Mouse (Mus musculus): ENCODE results near the gene B4galt2. TPM values are rescaled to one million over a fixed set of nuclear protein-coding genes. Genes with fewer than 3 reads are reported as not detected.

B4galt2 gene
- polyA plus RNA-seq, 1 experiment from 2014 or later: 13.8 TPM

DNA sequence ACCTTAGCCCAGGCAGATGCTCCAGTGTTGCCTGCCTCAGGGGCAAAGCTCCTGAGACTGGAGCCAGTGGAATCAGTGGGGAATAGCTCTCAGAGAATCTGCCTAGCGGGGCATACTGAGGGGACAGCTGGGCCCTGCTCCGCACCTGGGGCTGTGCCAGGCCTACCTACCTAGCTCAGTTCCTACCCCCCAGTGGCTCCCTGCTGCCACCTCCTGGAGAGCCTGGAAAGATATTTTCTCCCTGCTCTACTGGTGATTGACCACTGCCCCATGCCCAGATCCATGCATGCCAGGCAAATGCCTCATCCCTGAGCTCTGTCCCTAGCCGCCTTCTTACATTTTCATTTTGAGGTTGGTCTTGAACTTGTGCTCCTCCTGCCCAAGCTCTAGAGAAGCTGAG lies 24.5 kb downstream of the B4galt2 start:
- H3K4me3 ChIP-seq (ENCODE audit: low read depth, low read length): no peak overlapping the region
- no peak overlapping the region for H3K4me2 ChIP-seq
- H3K27ac ChIP-seq (ENCODE audit: low read depth, low read length): no peak overlapping the region
- H3K9me3 ChIP-seq (replicated peaks; ENCODE audit: control insufficient read depth, low read length): no peaks in the 10 kb centered on the region
- H3K4me1 ChIP-seq (ENCODE audit: control insufficient read depth, insufficient read depth, low read length): 0 out of 2 replicates have a peak, but pooled peaks cover 7% of the 10 kb centered on the region
- no peaks in the 10 kb centered on the region for H3K36me3 ChIP-seq (ENCODE audit: control insufficient read depth, insufficient read depth, low read length)
- 66% methylated on average over 3 of the region's 3 CpGs for WGBS (ENCODE audit: insufficient replicate concordance)
- H3K27me3 ChIP-seq (ENCODE audit: control insufficient read depth, insufficient read depth, low read length): no peaks in the 10 kb centered on the region; the same call in 1 of the 2 replicates
- no peak overlapping the region for H3K9ac ChIP-seq (ENCODE audit: low read depth, low read length)
- no peak for ATAC-seq (replicated peaks; ENCODE audit: insufficient number of reproducible peaks, low FRiP score, low TSS enrichment)

DNA sequence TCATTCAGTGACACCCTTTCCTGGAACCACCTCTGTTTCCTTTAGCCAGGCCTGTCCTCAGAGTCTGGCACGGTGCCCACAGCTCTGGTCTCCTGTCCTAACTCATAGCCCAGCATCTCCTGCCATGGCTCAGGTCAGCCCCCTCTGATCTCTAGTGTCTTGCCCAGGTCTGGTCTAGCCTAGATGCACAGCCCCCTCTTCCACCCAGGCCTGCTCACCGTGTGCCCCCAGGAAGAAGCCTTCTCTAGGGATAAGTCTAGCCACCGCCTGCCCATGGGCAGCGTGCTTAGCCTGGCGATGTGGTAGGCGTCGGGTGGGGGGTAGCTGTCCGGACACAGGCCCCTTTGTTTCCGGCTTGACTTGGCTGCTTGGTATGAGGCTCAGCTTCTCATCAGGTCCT lies 28.1 kb downstream of the B4galt2 start:
- Histone ChIP-seq H3K9me3 (replicated peaks; ENCODE audit: control insufficient read depth, low read length) (no peaks in the 10 kb centered on the region), H3K4me1 (ENCODE audit: control insufficient read depth, insufficient read depth, low read length) (0 out of 2 replicates have a peak, but pooled peaks cover 4% of the 10 kb centered on the region), H3K27me3 (ENCODE audit: control insufficient read depth, insufficient read depth, low read length) (no peaks in the 10 kb centered on the region; the same call in 1 of the 2 replicates), H3K4me2 (no peak overlapping the region), H3K36me3 (ENCODE audit: control insufficient read depth, insufficient read depth, low read length) (no peaks in the 10 kb centered on the region), H3K27ac (ENCODE audit: low read depth, low read length) (no peak overlapping the region), H3K4me3 (ENCODE audit: low read depth, low read length) (no peak overlapping the region), H3K9ac (ENCODE audit: low read depth, low read length) (no peak overlapping the region)
- ATAC-seq (replicated peaks; ENCODE audit: insufficient number of reproducible peaks, low FRiP score, low TSS enrichment): no peak
- 77% methylated on average over 9 of the region's 9 CpGs for WGBS (ENCODE audit: insufficient replicate concordance)

DNA sequence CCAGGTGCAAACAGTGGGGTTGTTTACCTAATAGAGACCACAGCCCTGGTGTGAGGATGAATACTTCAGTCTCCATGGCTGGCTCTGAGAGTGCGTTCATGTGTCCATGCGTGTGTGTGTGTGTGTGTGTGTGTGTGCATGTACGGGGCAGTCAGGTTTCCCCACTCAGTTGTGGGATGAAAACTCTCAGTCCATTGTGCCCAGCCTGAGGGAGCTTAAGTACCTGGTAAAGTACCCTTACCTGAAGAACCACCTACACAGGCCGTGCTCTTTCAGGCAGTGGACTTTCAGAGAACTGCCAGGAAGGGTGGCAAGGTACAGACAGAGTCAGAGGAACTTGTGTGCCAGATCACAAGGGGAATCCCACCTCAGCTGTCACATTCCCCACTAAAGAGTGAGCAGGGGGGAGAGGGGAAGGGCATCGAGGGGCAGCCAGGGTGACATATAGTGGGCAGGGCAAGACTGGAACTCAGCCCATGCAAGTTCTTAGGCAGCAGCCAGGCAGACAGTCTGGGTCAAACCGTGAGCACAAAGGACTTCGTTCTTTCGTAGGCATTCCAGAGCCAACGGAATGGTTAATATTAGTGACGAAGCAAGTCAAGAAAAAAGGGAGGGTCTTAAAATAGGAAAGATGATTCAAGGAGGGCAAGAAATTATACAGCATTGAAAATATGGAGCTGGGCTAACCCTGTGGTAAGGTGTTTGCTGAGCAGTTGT lies 31.0 kb downstream of the B4galt2 start:
- no peak overlapping the region for H3K9ac ChIP-seq (ENCODE audit: low read depth, low read length)
- 86% methylated on average over 10 of the region's 10 CpGs for WGBS (ENCODE audit: insufficient replicate concordance)
- H3K4me1 ChIP-seq (ENCODE audit: control insufficient read depth, insufficient read depth, low read length): 0 out of 2 replicates have a peak, but pooled peaks cover 4% of the 10 kb centered on the region
- no peak overlapping the region for H3K4me3 ChIP-seq (ENCODE audit: low read depth, low read length)
- H3K27me3 ChIP-seq (ENCODE audit: control insufficient read depth, insufficient read depth, low read length): no peaks in the 10 kb centered on the region; the same call in 1 of the 2 replicates
- no peaks in the 10 kb centered on the region for H3K9me3 ChIP-seq (replicated peaks; ENCODE audit: control insufficient read depth, low read length)
- H3K27ac ChIP-seq (ENCODE audit: low read depth, low read length): no peak overlapping the region
- no peak for ATAC-seq (replicated peaks; ENCODE audit: insufficient number of reproducible peaks, low FRiP score, low TSS enrichment)
- H3K36me3 ChIP-seq (ENCODE audit: control insufficient read depth, insufficient read depth, low read length): no peaks in the 10 kb centered on the region
- no peak overlapping the region for H3K4me2 ChIP-seq

DNA sequence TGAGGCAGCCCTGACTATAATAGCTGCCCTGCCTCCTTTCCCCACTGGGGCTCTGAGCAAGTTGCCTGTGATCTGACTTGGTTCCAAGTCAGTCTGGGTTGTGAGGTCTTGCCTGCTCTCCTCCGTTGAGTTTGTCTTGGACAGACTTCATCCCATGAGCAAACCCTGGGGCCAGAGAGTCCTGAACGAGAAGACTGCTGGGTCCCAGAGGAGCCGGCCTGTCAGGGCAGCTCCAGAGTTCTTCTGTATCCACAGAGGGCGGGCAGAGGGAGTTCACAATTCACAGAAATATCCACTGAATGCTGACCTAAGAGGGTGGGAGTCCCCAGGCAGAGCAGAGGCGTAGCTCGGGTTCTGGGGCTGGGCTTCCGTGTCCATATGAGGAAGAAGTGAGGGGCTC lies 32.4 kb downstream of the B4galt2 start:
- H3K9ac ChIP-seq (ENCODE audit: low read depth, low read length): no peak overlapping the region
- H3K4me2 ChIP-seq: no peak overlapping the region
- no peaks in the 10 kb centered on the region for H3K36me3 ChIP-seq (ENCODE audit: control insufficient read depth, insufficient read depth, low read length)
- no peaks in the 10 kb centered on the region for H3K9me3 ChIP-seq (replicated peaks; ENCODE audit: control insufficient read depth, low read length)
- H3K4me1 ChIP-seq (ENCODE audit: control insufficient read depth, insufficient read depth, low read length): 0 out of 2 replicates have a peak, but pooled peaks cover 4% of the 10 kb centered on the region
- no peak overlapping the region for H3K4me3 ChIP-seq (ENCODE audit: low read depth, low read length)
- ATAC-seq (replicated peaks; ENCODE audit: insufficient number of reproducible peaks, low FRiP score, low TSS enrichment): no peak
- H3K27ac ChIP-seq (ENCODE audit: low read depth, low read length): no peak overlapping the region
- H3K27me3 ChIP-seq (ENCODE audit: control insufficient read depth, insufficient read depth, low read length): no peaks in the 10 kb centered on the region
- 76% methylated on average over 7 of the region's 7 CpGs for WGBS (ENCODE audit: insufficient replicate concordance)

DNA sequence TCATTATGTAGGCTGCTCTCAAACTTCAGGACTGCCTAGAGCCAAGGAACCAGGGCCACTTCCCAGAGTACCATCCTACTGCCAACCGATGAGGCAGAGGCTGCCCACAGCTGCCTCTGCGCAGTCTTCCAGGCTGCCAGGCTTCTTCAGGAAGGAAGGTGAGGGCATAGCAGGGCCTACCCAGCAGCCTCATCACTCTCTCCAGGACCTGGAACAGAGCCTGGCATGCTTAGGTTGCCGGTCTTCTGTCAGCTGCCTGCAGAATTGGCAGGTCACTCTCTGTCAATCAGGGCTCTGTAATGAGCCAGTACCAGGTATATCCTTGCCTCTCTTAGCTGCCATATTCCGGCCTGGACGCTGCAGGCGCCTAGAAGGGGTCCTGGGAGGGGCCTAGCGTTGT lies 33.1 kb downstream of the B4galt2 start:
- no peak overlapping the region for H3K9ac ChIP-seq (ENCODE audit: low read depth, low read length)
- no peak overlapping the region for H3K4me3 ChIP-seq (ENCODE audit: low read depth, low read length)
- H3K36me3 ChIP-seq (ENCODE audit: control insufficient read depth, insufficient read depth, low read length): no peaks in the 10 kb centered on the region
- H3K4me2 ChIP-seq: no peak overlapping the region
- WGBS (ENCODE audit: insufficient replicate concordance): 86% methylated on average over 7 of the region's 7 CpGs
- 0 out of 2 replicates have a peak, but pooled peaks cover 2% of the 10 kb centered on the region for H3K4me1 ChIP-seq (ENCODE audit: control insufficient read depth, insufficient read depth, low read length)
- ATAC-seq (replicated peaks; ENCODE audit: insufficient number of reproducible peaks, low FRiP score, low TSS enrichment): no peak
- no peaks in the 10 kb centered on the region for H3K27me3 ChIP-seq (ENCODE audit: control insufficient read depth, insufficient read depth, low read length)
- no peaks in the 10 kb centered on the region for H3K9me3 ChIP-seq (replicated peaks; ENCODE audit: control insufficient read depth, low read length)
- no peak overlapping the region for H3K27ac ChIP-seq (ENCODE audit: low read depth, low read length)

DNA sequence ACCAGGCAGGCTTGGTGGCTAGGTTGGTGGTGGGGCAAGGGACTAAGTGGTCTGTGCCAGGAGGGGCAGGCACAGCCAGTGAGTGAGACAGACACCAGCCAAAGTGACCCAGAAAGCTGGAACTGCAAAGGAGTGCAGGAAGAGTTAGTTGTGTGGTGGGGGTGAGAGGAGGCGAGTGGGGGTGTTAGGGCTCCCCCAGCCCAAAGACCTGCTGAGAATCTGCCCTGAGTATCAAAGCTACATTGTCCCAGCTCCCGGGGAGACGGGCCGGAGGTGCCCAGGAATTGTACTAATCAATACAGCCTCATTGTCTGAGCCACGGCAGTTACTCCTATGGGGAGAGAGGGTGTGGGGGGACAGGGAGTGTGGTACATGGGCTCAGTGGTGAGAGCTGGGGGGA lies 33.8 kb downstream of the B4galt2 start:
- no peak overlapping the region for H3K4me2 ChIP-seq
- 77% methylated on average over 5 of the region's 5 CpGs for WGBS (ENCODE audit: insufficient replicate concordance)
- no peak overlapping the region for H3K27ac ChIP-seq (ENCODE audit: low read depth, low read length)
- H3K27me3 ChIP-seq (ENCODE audit: control insufficient read depth, insufficient read depth, low read length): no peaks in the 10 kb centered on the region
- no peaks in the 10 kb centered on the region for H3K4me1 ChIP-seq (ENCODE audit: control insufficient read depth, insufficient read depth, low read length)
- no peaks in the 10 kb centered on the region for H3K36me3 ChIP-seq (ENCODE audit: control insufficient read depth, insufficient read depth, low read length)
- H3K4me3 ChIP-seq (ENCODE audit: low read depth, low read length): no peak overlapping the region
- ATAC-seq (replicated peaks; ENCODE audit: insufficient number of reproducible peaks, low FRiP score, low TSS enrichment): no peak
- H3K9me3 ChIP-seq (replicated peaks; ENCODE audit: control insufficient read depth, low read length): no peaks in the 10 kb centered on the region
- H3K9ac ChIP-seq (ENCODE audit: low read depth, low read length): no peak overlapping the region

DNA sequence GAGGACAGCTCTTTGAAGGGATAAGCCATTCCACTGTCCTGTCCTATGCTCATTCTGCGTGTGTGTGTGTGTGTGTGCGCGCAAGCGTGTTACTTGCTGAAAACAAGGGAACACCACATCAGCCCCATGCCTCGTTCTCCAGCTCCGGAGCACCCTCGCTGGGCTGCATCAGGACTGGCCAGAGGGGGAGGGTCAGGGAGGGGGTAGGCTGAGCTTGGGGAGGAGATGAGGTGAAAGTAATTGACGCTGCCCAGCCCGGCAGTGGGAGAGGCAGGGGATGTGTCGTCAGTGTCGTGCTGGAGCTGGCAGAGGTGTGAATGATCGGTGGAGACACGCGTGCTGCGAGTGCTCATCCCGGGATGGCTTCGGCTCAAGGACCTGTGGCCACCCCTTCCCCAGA lies 34.2 kb downstream of the B4galt2 start:
- ATAC-seq (replicated peaks; ENCODE audit: insufficient number of reproducible peaks, low FRiP score, low TSS enrichment): no peak
- Histone ChIP-seq H3K9ac (ENCODE audit: low read depth, low read length) (no peak overlapping the region), H3K9me3 (replicated peaks; ENCODE audit: control insufficient read depth, low read length) (no peaks in the 10 kb centered on the region), H3K4me3 (ENCODE audit: low read depth, low read length) (no peak overlapping the region), H3K4me2 (no peak overlapping the region; the same call in 1 of the 2 replicates), H3K36me3 (ENCODE audit: control insufficient read depth, insufficient read depth, low read length) (no peaks in the 10 kb centered on the region), H3K27me3 (ENCODE audit: control insufficient read depth, insufficient read depth, low read length) (no peaks in the 10 kb centered on the region; the same call in 1 of the 2 replicates), H3K27ac (ENCODE audit: low read depth, low read length) (no peak overlapping the region), H3K4me1 (ENCODE audit: control insufficient read depth, insufficient read depth, low read length) (no peaks in the 10 kb centered on the region)
- WGBS (ENCODE audit: insufficient replicate concordance): 51% methylated on average over 17 of the region's 17 CpGs

DNA sequence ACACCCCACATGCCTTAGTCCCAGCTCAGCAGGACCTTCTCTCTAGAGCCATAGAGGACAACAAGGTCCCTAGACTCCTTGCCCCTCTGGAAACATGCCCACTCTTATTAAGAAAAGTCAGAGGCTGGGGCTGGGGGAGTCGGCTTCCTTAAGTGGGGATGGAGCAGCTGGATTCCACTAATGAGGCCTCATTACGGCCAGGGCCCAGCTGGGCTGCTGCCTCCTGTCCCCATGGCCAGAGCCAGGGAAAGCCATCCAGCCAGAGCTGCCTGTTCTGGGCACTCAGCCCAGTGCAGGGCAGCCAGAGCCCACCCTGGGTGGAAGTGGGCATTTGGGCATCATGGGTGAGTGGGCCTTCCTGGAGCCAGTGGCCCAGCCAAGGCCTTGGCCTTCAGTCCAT lies 36.3 kb downstream of the B4galt2 start:
- ATAC-seq (replicated peaks; ENCODE audit: insufficient number of reproducible peaks, low FRiP score, low TSS enrichment): no peak
- Histone ChIP-seq H3K27ac (ENCODE audit: low read depth, low read length) (no peak overlapping the region), H3K4me2 (no peak overlapping the region), H3K4me1 (ENCODE audit: control insufficient read depth, insufficient read depth, low read length) (no peaks in the 10 kb centered on the region), H3K4me3 (ENCODE audit: low read depth, low read length) (no peak overlapping the region), H3K36me3 (ENCODE audit: control insufficient read depth, insufficient read depth, low read length) (no peaks in the 10 kb centered on the region), H3K9me3 (replicated peaks; ENCODE audit: control insufficient read depth, low read length) (no peaks in the 10 kb centered on the region), H3K27me3 (ENCODE audit: control insufficient read depth, insufficient read depth, low read length) (peaks cover 2% of the 10 kb centered on the region; the same call in 1 of the 2 replicates), H3K9ac (ENCODE audit: low read depth, low read length) (no peak overlapping the region)
- WGBS (ENCODE audit: insufficient replicate concordance): 42% methylated on average over 2 of the region's 2 CpGs

DNA sequence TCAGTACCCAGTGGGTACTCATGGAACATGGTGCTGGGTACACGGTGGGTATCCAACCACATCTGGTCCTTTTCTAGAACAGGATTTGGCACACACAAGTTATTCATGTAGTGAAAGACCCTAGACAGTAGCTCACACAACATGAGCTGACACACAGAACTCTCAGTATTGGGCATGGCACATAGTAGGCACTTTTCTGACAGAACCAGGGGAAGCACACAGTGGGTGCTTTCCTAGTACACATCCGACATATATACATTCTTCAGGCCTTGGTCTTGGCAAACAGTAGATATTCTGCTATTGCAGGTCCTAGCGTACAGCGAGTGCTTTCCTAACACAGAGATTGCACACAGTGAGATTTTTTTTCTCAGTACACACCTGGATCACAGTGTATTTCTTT lies 37.0 kb downstream of the B4galt2 start:
- H3K4me1 ChIP-seq (ENCODE audit: control insufficient read depth, insufficient read depth, low read length): no peaks in the 10 kb centered on the region
- H3K9me3 ChIP-seq (replicated peaks; ENCODE audit: control insufficient read depth, low read length): no peaks in the 10 kb centered on the region
- no peak overlapping the region for H3K4me2 ChIP-seq
- peaks cover 2% of the 10 kb centered on the region; the same call in 1 of the 2 replicates for H3K27me3 ChIP-seq (ENCODE audit: control insufficient read depth, insufficient read depth, low read length)
- H3K9ac ChIP-seq (ENCODE audit: low read depth, low read length): no peak overlapping the region
- no peak overlapping the region for H3K4me3 ChIP-seq (ENCODE audit: low read depth, low read length)
- no peak for ATAC-seq (replicated peaks; ENCODE audit: insufficient number of reproducible peaks, low FRiP score, low TSS enrichment)
- 94% methylated on average over 4 of the region's 4 CpGs for WGBS (ENCODE audit: insufficient replicate concordance)
- H3K36me3 ChIP-seq (ENCODE audit: control insufficient read depth, insufficient read depth, low read length): no peaks in the 10 kb centered on the region
- H3K27ac ChIP-seq (ENCODE audit: low read depth, low read length): no peak overlapping the region

All from heart, embryonic 11.5 days (tissue).